Mouse (Mus musculus) lung, postnatal 0 days (tissue): ENCODE measurements around the gene Lztr1.

Experiments used
- CTCF ChIP-seq: IDR thresholded peaks from 2 replicates; pipeline ENCODE4 v1.5.1; 2016; ENCODE audit warnings: antibody characterized with exemption, mild to moderate bottlenecking
- EP300 ChIP-seq: IDR thresholded peaks from 2 replicates; pipeline ENCODE4 v1.6.1; 2016; ENCODE audit warnings: antibody characterized with exemption, mild to moderate bottlenecking, control low read depth

DNA sequence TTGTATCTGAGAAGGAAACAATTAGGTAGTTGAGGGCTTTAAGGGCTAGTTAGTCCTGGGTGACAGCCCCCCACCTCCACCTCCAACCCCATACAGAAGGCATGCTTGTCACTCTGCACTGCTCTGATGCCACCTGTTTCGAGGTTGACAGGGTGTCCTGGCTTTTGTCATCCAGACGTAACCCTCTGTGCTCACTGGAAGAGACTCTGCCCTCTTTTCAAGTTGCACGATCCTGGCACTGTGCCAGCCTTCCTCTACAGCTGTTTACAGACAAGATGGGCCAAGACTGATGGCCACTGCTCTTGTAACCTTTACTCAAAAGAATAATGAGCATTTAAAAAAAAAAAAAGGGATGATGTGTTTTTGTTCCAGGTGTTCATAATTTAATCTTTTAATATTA is 22.0 kb upstream of the Lztr1 start:
- no peak for TF ChIP-seq CTCF
- TF ChIP-seq EP300 = no peak
